Mouse (Mus musculus) midbrain, embryonic 11.5 days (tissue): Measurements from ENCODE around the gene Txndc5. TPM values are rescaled to one million over a fixed set of nuclear protein-coding genes. Genes with fewer than 3 reads are reported as not detected.

Experiments
- ATAC-seq: fragments of 200-750 bp; cut with Nextera tagmentation; 2 replicates; pipeline ENCODE4 v1.8.0; 2017; ENCODE audit warnings: moderate TSS enrichment, moderate library complexity; ENCODE audit not compliant: low FRiP score
- DNase-seq: peaks from one replicate; pipeline ENCODE4 v3.0.0; 2015; ENCODE audit warnings: low spot score; ENCODE audit errors: missing footprints
- H3K27ac ChIP-seq: fragments of 300-500 bp; sonication (generic); 2 replicates; pipeline ENCODE4 v1.5.1; 2014; ENCODE audit warnings: low read depth, low read length
- H3K27me3 ChIP-seq: fragments of 300-500 bp; sonication (generic); 2 replicates; pipeline ENCODE4 v1.6.1; 2014; ENCODE audit warnings: mild to moderate bottlenecking, low read length, moderate library complexity, mixed read lengths; ENCODE audit not compliant: control insufficient read depth, insufficient read depth
- H3K36me3 ChIP-seq: fragments of 300-500 bp; sonication (generic); 2 replicates; pipeline ENCODE4 v1.6.1; 2014; ENCODE audit warnings: mild to moderate bottlenecking, low read length, moderate library complexity, mixed read lengths; ENCODE audit not compliant: control insufficient read depth, insufficient read depth
- H3K4me1 ChIP-seq: fragments of 300-500 bp; sonication (generic); 2 replicates; pipeline ENCODE4 v1.6.1; 2014; ENCODE audit warnings: low read length; ENCODE audit not compliant: control insufficient read depth, insufficient read depth
- H3K4me2 ChIP-seq: fragments of 300-500 bp; sonication (generic); 2 replicates; pipeline ENCODE4 v1.6.1; 2014; ENCODE audit warnings: mild to moderate bottlenecking, moderate library complexity
- H3K4me3 ChIP-seq: fragments of 300-500 bp; sonication (generic); 2 replicates; pipeline ENCODE4 v1.5.1; 2014; ENCODE audit warnings: low read depth, low read length
- H3K9ac ChIP-seq: fragments of 300-500 bp; sonication (generic); 2 replicates; pipeline ENCODE4 v1.6.1; 2014; ENCODE audit warnings: low read length
- H3K9me3 ChIP-seq: fragments of 300-500 bp; sonication (generic); 2 replicates; pipeline ENCODE4 v1.6.1; 2016; ENCODE audit warnings: low read length; ENCODE audit not compliant: control insufficient read depth
- WGBS: fragments of 180-500 bp; shearing (Covaris S2); extraction: QIAGEN DNeasy Blood & Tissue Kit; methylation state at CpG from one replicate; pipeline ENCODE4 v1.1.7; 2014; 5-methylcytosine and 5-hydroxymethylcytosine counted together
- polyA plus RNA-seq: library from polyadenylated mRNA; unstranded; fragments of >200 nt; fragmentation: Nextera tagmentation; extraction: Ambion mirVana; gene quantifications from 2 replicates; pipeline ENCODE4 v1.2.1, GENCODE M21; 2014

Txndc5 gene
- 120 and 125 TPM in 2 replicates for polyA plus RNA-seq

DNA sequence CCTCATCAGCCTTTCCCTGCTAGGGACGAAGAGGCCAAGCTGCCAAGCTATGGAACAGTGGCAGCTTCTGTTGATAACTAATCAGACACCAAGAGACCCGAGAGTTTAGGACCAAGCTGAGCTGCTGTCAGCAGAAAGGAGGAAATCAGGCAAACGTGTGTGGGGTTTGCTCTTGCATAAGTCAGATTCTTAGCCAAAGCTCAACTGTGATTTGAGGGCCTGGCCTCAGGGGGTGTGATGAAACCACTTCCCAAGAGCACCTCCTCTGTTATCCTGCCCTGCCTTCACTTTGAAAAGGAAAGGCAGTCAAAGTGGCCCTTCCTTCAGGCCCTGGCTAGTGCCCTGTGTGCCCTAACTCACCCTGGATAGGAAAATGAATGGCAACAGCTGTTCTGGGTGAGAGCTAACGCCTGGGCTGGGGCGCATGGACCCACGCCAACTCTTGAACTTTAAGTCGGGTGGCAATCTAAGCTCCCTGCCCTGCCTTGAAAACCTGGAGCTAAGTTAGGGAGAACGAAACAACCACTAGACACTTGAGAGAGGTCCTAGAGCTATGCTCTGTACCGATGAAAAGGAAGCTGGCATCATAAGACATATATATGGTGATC is at the start of gene Txndc5:
Gene Txndc5 (minus strand): TSS at position 138 of the 608 bp plus-strand sequence.
- peak within 1 kb of the TSS; percentile 63 for H3K27ac ChIP-seq
- 59% methylated on average over 9 of the region's 9 CpGs for WGBS
- H3K27me3 ChIP-seq, result no peaks in the 10 kb centered on the region
- peak within 1 kb of the TSS; percentile 83 for H3K9ac ChIP-seq
- peaks cover 14% of the 10 kb centered on the region; the same call in 1 of the 2 replicates for H3K4me1 ChIP-seq
- no peaks in the 10 kb centered on the region for H3K36me3 ChIP-seq
- no peaks in the 10 kb centered on the region for H3K9me3 ChIP-seq
- ATAC-seq (peak; percentile 8; the same call in 1 of the 2 replicates), DNase-seq (no peak)
- H3K4me2 ChIP-seq, result peak within 1 kb of the TSS; percentile 88
- peak within 1 kb of the TSS; percentile 81 for H3K4me3 ChIP-seq

DNA sequence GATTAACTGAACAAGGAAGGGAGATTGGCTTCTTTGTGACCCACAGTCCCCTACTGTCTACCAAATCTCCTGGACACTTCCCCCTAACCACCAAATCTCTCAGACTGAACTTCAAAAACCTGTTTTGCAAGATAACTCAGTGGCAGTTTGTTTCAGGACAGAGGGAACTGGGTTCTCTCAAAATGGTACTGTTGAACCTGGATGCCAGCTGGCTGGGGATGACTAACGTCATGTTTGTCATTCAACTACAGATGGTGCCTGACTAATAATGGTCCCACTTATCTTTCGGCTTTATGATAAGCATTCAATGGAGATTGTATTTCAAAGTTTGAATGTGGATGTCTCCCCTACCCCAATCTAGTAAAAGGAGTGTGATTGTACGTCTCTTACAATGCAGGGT is 46.0 kb upstream of the Txndc5 start:
- no peaks in the 10 kb centered on the region for H3K36me3 ChIP-seq
- no peak overlapping the region for H3K4me2 ChIP-seq
- no peaks in the 10 kb centered on the region for H3K27me3 ChIP-seq
- DNase-seq (no peak), ATAC-seq (no peak)
- no peaks in the 10 kb centered on the region for H3K9me3 ChIP-seq
- 87% methylated on average over 3 of the region's 3 CpGs for WGBS
- no peak overlapping the region for H3K9ac ChIP-seq
- H3K27ac ChIP-seq, result no peak overlapping the region
- H3K4me1 ChIP-seq, result no peaks in the 10 kb centered on the region
- H3K4me3 ChIP-seq, result no peak overlapping the region

DNA sequence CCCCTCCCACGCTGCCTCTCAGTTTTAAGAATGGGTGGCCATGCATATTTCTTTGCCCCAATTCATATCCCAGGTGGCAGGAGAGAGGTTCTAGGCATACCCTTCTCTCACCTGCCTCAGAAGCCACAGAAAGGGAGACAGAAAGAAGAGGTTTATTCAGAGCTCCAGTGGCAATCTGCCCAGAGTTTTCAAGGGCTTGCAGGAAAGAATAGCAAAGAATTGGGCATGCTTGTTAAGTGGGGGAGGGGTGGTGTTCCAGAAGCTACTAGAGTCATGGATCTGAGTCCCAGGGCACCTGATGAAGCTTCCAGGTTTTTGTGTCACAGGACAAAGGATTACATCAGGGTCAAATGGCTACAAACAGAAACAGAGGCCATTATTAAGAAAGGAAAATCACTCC is 44.7 kb upstream of the Txndc5 start:
- no peak for ATAC-seq
- Histone ChIP-seq H3K4me1 (no peaks in the 10 kb centered on the region), H3K9me3 (no peaks in the 10 kb centered on the region), H3K4me3 (no peak overlapping the region), H3K27ac (no peak overlapping the region), H3K9ac (no peak overlapping the region), H3K36me3 (no peaks in the 10 kb centered on the region), H3K4me2 (no peak overlapping the region), H3K27me3 (no peaks in the 10 kb centered on the region)
- WGBS, result 85% methylated on average over 1 of the region's 1 CpGs
- DNase-seq, result no peak

DNA sequence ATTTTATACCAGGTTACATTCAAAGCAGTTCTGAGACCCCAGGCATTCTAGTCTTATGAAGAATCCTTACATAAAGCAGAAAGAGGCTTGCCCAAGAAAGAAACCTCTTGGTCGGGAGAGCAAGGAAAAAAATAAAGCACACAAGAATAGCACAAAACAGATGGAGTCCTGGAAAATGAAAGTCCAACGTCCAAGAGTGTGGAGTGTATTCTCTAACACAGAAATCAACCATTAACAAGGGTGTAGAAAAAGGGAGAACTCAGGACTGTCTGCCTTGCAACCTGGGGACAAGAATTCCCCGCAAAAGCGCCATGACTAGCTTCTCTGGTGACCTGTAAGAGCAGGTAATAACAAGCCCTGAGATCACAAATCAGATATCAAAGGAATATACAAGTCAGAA is 36.6 kb upstream of the Txndc5 start:
- Histone ChIP-seq H3K27ac (no peak overlapping the region), H3K9ac (no peak overlapping the region), H3K9me3 (no peaks in the 10 kb centered on the region), H3K4me1 (no peaks in the 10 kb centered on the region), H3K4me2 (no peak overlapping the region), H3K36me3 (no peaks in the 10 kb centered on the region), H3K27me3 (no peaks in the 10 kb centered on the region), H3K4me3 (no peak overlapping the region)
- WGBS, result 79% methylated on average over 4 of the region's 4 CpGs
- DNase-seq, result no peak
- no peak for ATAC-seq

DNA sequence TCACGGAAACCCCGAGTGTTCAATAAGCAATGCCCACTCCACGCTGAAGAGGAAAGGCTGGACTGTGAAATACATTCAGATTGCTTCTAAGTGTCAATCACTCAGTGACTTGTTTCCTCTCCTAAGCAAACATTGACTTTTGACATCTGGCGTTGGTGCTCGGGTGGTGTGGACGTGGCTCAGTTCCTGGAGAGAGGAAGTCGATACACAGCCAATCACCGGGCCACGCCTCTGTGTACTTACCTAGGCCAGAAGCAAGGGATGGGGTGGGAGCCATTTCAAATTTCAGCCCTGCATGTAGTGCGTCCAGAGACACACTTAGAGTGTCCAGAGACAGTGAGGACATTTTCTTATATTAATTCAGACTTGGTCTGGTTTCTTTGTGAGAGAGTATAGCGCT is 26.0 kb upstream of the Txndc5 start:
- no peaks in the 10 kb centered on the region for H3K4me1 ChIP-seq
- no peak overlapping the region for H3K9ac ChIP-seq
- 80% methylated on average over 11 of the region's 11 CpGs for WGBS
- DNase-seq, result no peak
- H3K27ac ChIP-seq, result no peak overlapping the region
- H3K4me2 ChIP-seq, result no peak overlapping the region
- no peaks in the 10 kb centered on the region for H3K27me3 ChIP-seq
- no peak for ATAC-seq
- H3K4me3 ChIP-seq, result no peak overlapping the region
- H3K9me3 ChIP-seq, result no peaks in the 10 kb centered on the region
- H3K36me3 ChIP-seq, result no peaks in the 10 kb centered on the region

DNA sequence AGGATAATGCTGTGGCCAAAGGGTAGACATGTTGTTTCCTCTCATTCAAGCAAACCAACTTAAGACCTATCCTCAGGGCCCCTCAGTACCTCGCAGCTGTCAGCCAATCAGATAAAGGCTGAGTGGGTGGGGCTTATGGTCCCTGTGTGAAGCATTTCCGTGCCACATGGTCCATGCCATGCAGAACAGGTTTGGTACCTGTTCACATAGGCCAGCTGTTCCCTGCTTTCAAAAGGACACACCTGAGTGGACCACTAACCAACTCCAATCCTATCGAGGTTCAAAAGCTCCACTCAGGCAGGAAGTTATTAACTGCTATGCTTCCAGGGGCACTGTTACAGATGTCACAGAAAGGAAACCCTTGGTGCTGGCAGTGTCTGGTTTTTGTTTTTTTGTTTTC is 25.6 kb upstream of the Txndc5 start:
- no peak for DNase-seq
- no peak overlapping the region for H3K4me3 ChIP-seq
- no peak overlapping the region for H3K9ac ChIP-seq
- no peaks in the 10 kb centered on the region for H3K36me3 ChIP-seq
- H3K9me3 ChIP-seq, result no peaks in the 10 kb centered on the region
- no peak for ATAC-seq
- 77% methylated on average over 3 of the region's 3 CpGs for WGBS
- H3K27ac ChIP-seq, result no peak overlapping the region
- no peaks in the 10 kb centered on the region for H3K4me1 ChIP-seq
- H3K27me3 ChIP-seq, result no peaks in the 10 kb centered on the region
- H3K4me2 ChIP-seq, result no peak overlapping the region

DNA sequence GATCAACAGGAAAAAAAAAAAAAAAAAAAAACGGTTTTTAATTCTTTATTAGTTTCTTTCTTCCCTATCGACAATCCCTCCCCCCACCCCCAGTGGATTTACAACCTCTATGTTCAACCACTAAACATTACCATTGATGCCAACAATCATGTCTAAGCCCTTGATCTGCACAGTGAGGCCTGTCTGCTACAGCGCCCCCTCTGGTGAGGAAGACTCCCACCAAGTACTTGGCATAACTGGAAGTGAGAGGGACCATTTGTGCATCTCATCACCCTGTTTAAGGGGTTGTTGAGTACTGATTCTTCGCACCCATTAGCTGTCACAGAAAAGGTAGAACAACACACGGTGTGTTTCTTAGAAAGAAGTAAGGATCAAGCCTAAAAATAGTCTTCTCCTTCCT is 20.1 kb upstream of the Txndc5 start:
- Histone ChIP-seq H3K4me3 (no peak overlapping the region), H3K9ac (no peak overlapping the region), H3K9me3 (no peaks in the 10 kb centered on the region), H3K36me3 (no peaks in the 10 kb centered on the region), H3K4me1 (0 out of 2 replicates have a peak, but pooled peaks cover 2% of the 10 kb centered on the region), H3K27me3 (no peaks in the 10 kb centered on the region), H3K4me2 (no peak overlapping the region), H3K27ac (no peak overlapping the region)
- WGBS, result 81% methylated on average over 5 of the region's 5 CpGs
- no peak for DNase-seq
- ATAC-seq, result no peak

DNA sequence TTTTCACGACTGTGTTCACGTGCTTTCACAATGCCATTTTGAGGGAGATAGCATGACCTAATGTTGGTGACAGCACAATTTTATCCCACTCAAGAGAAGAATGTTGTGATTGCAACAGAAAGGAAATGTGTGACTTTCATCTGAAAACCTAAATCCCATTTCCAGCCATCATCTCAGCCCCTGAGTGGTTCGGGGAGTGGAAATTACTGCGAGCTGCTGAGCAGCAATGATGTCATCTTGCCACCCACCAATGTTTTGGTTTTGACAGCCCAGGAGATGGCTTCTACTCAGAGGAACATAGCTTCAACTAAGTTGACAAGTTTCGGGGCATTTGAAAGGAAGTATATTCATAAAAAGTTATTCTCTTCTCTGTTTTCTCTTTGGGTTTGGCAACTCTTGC is 19.1 kb upstream of the Txndc5 start:
- ATAC-seq (no peak), DNase-seq (no peak)
- no peaks in the 10 kb centered on the region for H3K9me3 ChIP-seq
- H3K4me3 ChIP-seq, result no peak overlapping the region
- 0 out of 2 replicates have a peak, but pooled peaks cover 2% of the 10 kb centered on the region for H3K4me1 ChIP-seq
- no peak overlapping the region for H3K9ac ChIP-seq
- no peaks in the 10 kb centered on the region for H3K36me3 ChIP-seq
- 91% methylated on average over 5 of the region's 5 CpGs for WGBS
- H3K4me2 ChIP-seq, result no peak overlapping the region
- H3K27ac ChIP-seq, result no peak overlapping the region
- H3K27me3 ChIP-seq, result no peaks in the 10 kb centered on the region

DNA sequence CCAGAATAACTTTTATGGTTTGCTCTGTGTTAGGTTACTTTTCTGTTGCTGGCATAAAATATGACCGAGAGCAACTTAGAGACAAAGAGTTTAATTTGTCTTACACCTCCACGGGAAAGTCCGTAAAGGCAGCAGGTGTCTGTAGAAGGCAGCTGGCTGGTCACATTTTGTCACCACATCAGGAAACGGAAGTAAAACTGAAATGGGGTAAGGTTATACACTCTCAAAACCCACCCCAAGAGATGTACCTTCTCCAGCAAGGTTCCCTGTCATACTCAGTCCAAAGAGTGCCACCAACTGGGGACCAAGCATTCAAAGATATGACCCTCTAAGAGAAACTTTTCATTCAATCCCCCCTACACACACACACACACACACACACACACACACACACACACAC is 18.1 kb upstream of the Txndc5 start:
- Histone ChIP-seq H3K4me3 (no peak overlapping the region), H3K27me3 (no peaks in the 10 kb centered on the region), H3K36me3 (no peaks in the 10 kb centered on the region), H3K9ac (no peak overlapping the region), H3K27ac (no peak overlapping the region), H3K4me1 (0 out of 2 replicates have a peak, but pooled peaks cover 2% of the 10 kb centered on the region), H3K9me3 (no peaks in the 10 kb centered on the region), H3K4me2 (no peak overlapping the region)
- ATAC-seq (no peak), DNase-seq (no peak)
- WGBS, result 91% methylated on average over 4 of the region's 4 CpGs
